Mouse (Mus musculus): Measurements from ENCODE around the gene Fth1. TPM values are rescaled to one million over a fixed set of nuclear protein-coding genes. Genes with fewer than 3 reads are reported as not detected.

The Fth1 gene
- 2,541 and 2,855 TPM in 2 replicates for total RNA-seq (2015; ENCODE audit: low replicate concordance)
- 1,910 and 2,502 TPM in 2 replicates for total RNA-seq (2017; ENCODE audit: low replicate concordance)

- no peak for ATAC-seq (replicated peaks; ENCODE audit: low FRiP score, poor library complexity, severe bottlenecking)
Observed at GRCm38 (mm10) chr19:9980258-9980657, at the start of gene Fth1. Gene Fth1, plus strand, starts transcription at chr19:9980598.

GRCm38 (mm10) chr19:9931167-9931607 lies 49.2 kb upstream of the Fth1 start:
- ATAC-seq (replicated peaks; ENCODE audit: low FRiP score, poor library complexity, severe bottlenecking), result peak; percentile 34; the same call in 1 of the 2 replicates

- ATAC-seq (replicated peaks; ENCODE audit: low FRiP score, poor library complexity, severe bottlenecking), result no peak
Observed at GRCm38 (mm10) chr19:9933908-9934307, 46.5 kb upstream of the Fth1 start.

GRCm38 (mm10) chr19:9936579-9936978 lies 43.8 kb upstream of the Fth1 start:
- ATAC-seq (replicated peaks; ENCODE audit: low FRiP score, poor library complexity, severe bottlenecking), result no peak

GRCm38 (mm10) chr19:9937428-9937827 lies 43.0 kb upstream of the Fth1 start:
- ATAC-seq (replicated peaks; ENCODE audit: low FRiP score, poor library complexity, severe bottlenecking), result no peak

- no peak for ATAC-seq (replicated peaks; ENCODE audit: low FRiP score, poor library complexity, severe bottlenecking)
Observed at GRCm38 (mm10) chr19:9938156-9938823, 42.1 kb upstream of the Fth1 start.

GRCm38 (mm10) chr19:9938824-9939303 lies 41.5 kb upstream of the Fth1 start:
- ATAC-seq (replicated peaks; ENCODE audit: low FRiP score, poor library complexity, severe bottlenecking), result peak; percentile 79

GRCm38 (mm10) chr19:9939841-9940240 lies 40.6 kb upstream of the Fth1 start:
- no peak for ATAC-seq (replicated peaks; ENCODE audit: low FRiP score, poor library complexity, severe bottlenecking)

- ATAC-seq (replicated peaks; ENCODE audit: low FRiP score, poor library complexity, severe bottlenecking), result no peak
Observed at GRCm38 (mm10) chr19:9940903-9941302, 39.5 kb upstream of the Fth1 start.

- ATAC-seq (replicated peaks; ENCODE audit: low FRiP score, poor library complexity, severe bottlenecking), result no peak
Observed at GRCm38 (mm10) chr19:9941809-9942208, 38.6 kb upstream of the Fth1 start.

GRCm38 (mm10) chr19:9942539-9943533 lies 37.6 kb upstream of the Fth1 start:
- no peak for ATAC-seq (replicated peaks; ENCODE audit: low FRiP score, poor library complexity, severe bottlenecking)

- no peak for ATAC-seq (replicated peaks; ENCODE audit: low FRiP score, poor library complexity, severe bottlenecking)
Observed at GRCm38 (mm10) chr19:9945800-9946564, 34.4 kb upstream of the Fth1 start.

GRCm38 (mm10) chr19:9946986-9947385 lies 33.4 kb upstream of the Fth1 start:
- ATAC-seq (replicated peaks; ENCODE audit: low FRiP score, poor library complexity, severe bottlenecking), result no peak

- no peak for ATAC-seq (replicated peaks; ENCODE audit: low FRiP score, poor library complexity, severe bottlenecking)
Observed at GRCm38 (mm10) chr19:9952390-9952789, 28.0 kb upstream of the Fth1 start.

GRCm38 (mm10) chr19:9952912-9953311 lies 27.5 kb upstream of the Fth1 start:
- ATAC-seq (replicated peaks; ENCODE audit: low FRiP score, poor library complexity, severe bottlenecking), result no peak

- peak; percentile 48; the same call in 1 of the 2 replicates for ATAC-seq (replicated peaks; ENCODE audit: low FRiP score, poor library complexity, severe bottlenecking)
Observed at GRCm38 (mm10) chr19:9954055-9954810, 26.2 kb upstream of the Fth1 start.

GRCm38 (mm10) chr19:9954811-9955202 lies 25.6 kb upstream of the Fth1 start:
- peak; percentile 31; the same call in 1 of the 2 replicates for ATAC-seq (replicated peaks; ENCODE audit: low FRiP score, poor library complexity, severe bottlenecking)

GRCm38 (mm10) chr19:9955438-9955837 lies 25.0 kb upstream of the Fth1 start:
- ATAC-seq (replicated peaks; ENCODE audit: low FRiP score, poor library complexity, severe bottlenecking), result no peak

Data from erythroid progenitor cell, adult 5-6 weeks (primary cell).